Mouse (Mus musculus) liver, embryonic 11.5 days (tissue): ENCODE data around the gene Tmem209. TPM values are rescaled to one million over a fixed set of nuclear protein-coding genes. Genes with fewer than 3 reads are reported as not detected.

Experiments
- ATAC-seq: fragments of 200-750 bp; cut with Nextera tagmentation; replicated peaks from 2 replicates; pipeline ENCODE4 v1.8.0; 2017; ENCODE audit warnings: moderate number of reproducible peaks, mild to moderate bottlenecking, moderate TSS enrichment, moderate library complexity; ENCODE audit not compliant: low FRiP score
- DNase-seq: peaks from one replicate; pipeline ENCODE4 v3.0.0-alpha.2; 2017; ENCODE audit warnings: low spot score
- H3K27ac ChIP-seq: fragments of 300-500 bp; sonication (generic); 2 replicates; pipeline ENCODE4 v1.5.1; 2014; ENCODE audit warnings: mild to moderate bottlenecking, low read depth, low read length, control low read depth
- H3K27me3 ChIP-seq: fragments of 300-500 bp; sonication (generic); replicated peaks from 2 replicates; pipeline ENCODE4 v1.6.1; 2014; ENCODE audit warnings: low read length, mixed read lengths; ENCODE audit not compliant: control insufficient read depth, insufficient read depth
- H3K36me3 ChIP-seq: fragments of 300-500 bp; sonication (generic); 2 replicates; pipeline ENCODE4 v1.6.1; 2014; ENCODE audit warnings: mild to moderate bottlenecking, low read length, moderate library complexity, mixed read lengths; ENCODE audit not compliant: control insufficient read depth, insufficient read depth
- H3K4me1 ChIP-seq: fragments of 300-500 bp; sonication (generic); replicated peaks from 2 replicates; pipeline ENCODE4 v1.6.1; 2014; ENCODE audit warnings: low read length, mixed read lengths; ENCODE audit not compliant: control insufficient read depth, insufficient read depth
- H3K4me2 ChIP-seq: fragments of 300-500 bp; sonication (generic); 2 replicates; pipeline ENCODE4 v1.6.1; 2014; ENCODE audit warnings: mild to moderate bottlenecking, control low read depth, moderate library complexity
- H3K4me3 ChIP-seq: fragments of 300-500 bp; sonication (generic); 2 replicates; pipeline ENCODE4 v1.5.1; 2014; ENCODE audit warnings: low read depth, low read length, control low read depth
- H3K9ac ChIP-seq: fragments of 300-500 bp; sonication (generic); 2 replicates; pipeline ENCODE4 v1.6.1; 2014; ENCODE audit warnings: low read depth, low read length, control low read depth
- H3K9me3 ChIP-seq: fragments of 300-500 bp; sonication (generic); 2 replicates; pipeline ENCODE4 v1.6.1; 2016; ENCODE audit warnings: low read length, inconsistent platforms, mixed read lengths; ENCODE audit not compliant: control insufficient read depth
- WGBS: fragments of 180-500 bp; shearing (Covaris S2); extraction: QIAGEN DNeasy Blood & Tissue Kit; methylation state at CpG from one replicate; pipeline ENCODE4 v1.1.7; 2014; 5-methylcytosine and 5-hydroxymethylcytosine counted together
- polyA plus RNA-seq: library from polyadenylated mRNA; unstranded; fragments of >200 nt; fragmentation: Nextera tagmentation; extraction: Ambion mirVana; gene quantifications from 2 replicates; pipeline ENCODE4 v1.2.1, GENCODE M21; 2014

The Tmem209 gene
- polyA plus RNA-seq, 1 experiment from 2014 or later = 44.2 TPM

- H3K4me1 ChIP-seq = no peaks in the 10 kb centered on the region
- no peaks in the 10 kb centered on the region for H3K27me3 ChIP-seq
- peaks cover 6% of the 10 kb centered on the region for H3K36me3 ChIP-seq
- WGBS = 94% methylated on average over 3 of the region's 3 CpGs
- H3K27ac ChIP-seq = no peak overlapping the region
- no peak overlapping the region for H3K4me2 ChIP-seq
- H3K9ac ChIP-seq = no peak overlapping the region
- no peaks in the 10 kb centered on the region for H3K9me3 ChIP-seq
- ATAC-seq = no peak
- H3K4me3 ChIP-seq = no peak overlapping the region
- no peak for DNase-seq
Measured at GRCm38 (mm10) chr6:30436476-30436875, 73.1 kb downstream of the Tmem209 start.

GRCm38 (mm10) chr6:30432461-30433192, 77.0 kb downstream of the Tmem209 start:
- Histone ChIP-seq H3K9ac (no peak overlapping the region), H3K27me3 (no peaks in the 10 kb centered on the region), H3K4me1 (peaks cover 2% of the 10 kb centered on the region; the same call in 1 of the 2 replicates), H3K36me3 (peaks cover 2% of the 10 kb centered on the region; the same call in 1 of the 2 replicates), H3K27ac (no peak overlapping the region), H3K4me2 (no peak overlapping the region), H3K9me3 (no peaks in the 10 kb centered on the region), H3K4me3 (no peak overlapping the region)
- DNase-seq = no peak
- WGBS = 67% methylated on average over 3 of the region's 3 CpGs
- no peak for ATAC-seq

Other genes with a start within 250 kb of the Tmem209 start
- gene Ube2h, start 205.2 kb downstream of the Tmem209 start, polyA plus RNA-seq = 21.6 and 22.5 TPM in 2 replicates
- gene Zc3hc1, start 118.8 kb downstream of the Tmem209 start, polyA plus RNA-seq = 64.6 and 68.5 TPM in 2 replicates
- gene Klhdc10, start 107.9 kb downstream of the Tmem209 start, polyA plus RNA-seq = 19.2 and 20.8 TPM in 2 replicates
- 0.18 TPM in 1 of 2 replicates, not detected in the other for gene Ssmem1, start 66 bp upstream of the Tmem209 start, polyA plus RNA-seq
- 1.7 and 1.9 TPM in 2 replicates for gene Cpa2, start 31.8 kb upstream of the Tmem209 start, polyA plus RNA-seq
- gene Cpa4, start 58.6 kb upstream of the Tmem209 start, polyA plus RNA-seq = 0.44 and 0.45 TPM in 2 replicates
- gene Cpa5, start 101.2 kb upstream of the Tmem209 start, polyA plus RNA-seq = 0.14 TPM in 1 of 2 replicates, not detected in the other
- 0.69 and 1.0 TPM in 2 replicates for gene Cpa1, start 129.4 kb upstream of the Tmem209 start, polyA plus RNA-seq
- 12.0 and 14.3 TPM in 2 replicates for gene Cep41, start 184.0 kb upstream of the Tmem209 start, polyA plus RNA-seq
- gene Mest, start 213.8 kb upstream of the Tmem209 start, polyA plus RNA-seq = 800 and 828 TPM in 2 replicates